Mouse (Mus musculus): ENCODE measurements around the gene Zfp986. TPM values are rescaled to one million over a fixed set of nuclear protein-coding genes. Genes with fewer than 3 reads are reported as not detected.
"Not testable (repeated sequence)": the region's sequence is repeated elsewhere in the genome, so short reads cannot be mapped to it uniquely, and the experiment has no call there.

The Zfp986 gene
- polyA plus RNA-seq (2012; rRNA removed): 0.35 and 0.44 TPM in 2 replicates

DNA sequence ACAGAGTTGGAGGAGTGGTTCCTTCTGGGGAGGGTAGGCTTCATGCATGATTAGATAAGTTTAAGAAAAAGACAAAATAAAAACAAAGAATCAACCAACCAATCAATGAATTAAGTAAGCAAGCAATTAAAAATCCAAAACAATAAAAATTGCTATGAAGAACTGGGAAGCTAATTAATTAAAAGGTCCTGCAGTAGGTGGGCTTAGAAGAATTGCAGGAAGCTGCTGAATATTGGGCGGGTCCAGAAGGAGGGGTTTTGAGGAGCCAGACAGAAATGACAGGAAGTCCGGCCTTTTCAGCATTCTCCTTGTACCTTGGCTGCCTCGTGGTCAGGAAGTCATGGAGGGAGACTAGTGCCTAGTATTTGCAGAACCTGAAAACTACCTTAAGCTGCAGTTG is at the start of gene Zfp986:
Gene Zfp986, plus strand, starts transcription at position 301 of the 400 bp plus-strand sequence.
- H3K4me1 ChIP-seq (ENCODE audit: control insufficient read depth, insufficient read depth, low read length); H3K4me3 ChIP-seq (ENCODE audit: insufficient read depth, low read length); H3K27ac ChIP-seq (ENCODE audit: insufficient read depth, low read length): not testable (repeated sequence)

DNA sequence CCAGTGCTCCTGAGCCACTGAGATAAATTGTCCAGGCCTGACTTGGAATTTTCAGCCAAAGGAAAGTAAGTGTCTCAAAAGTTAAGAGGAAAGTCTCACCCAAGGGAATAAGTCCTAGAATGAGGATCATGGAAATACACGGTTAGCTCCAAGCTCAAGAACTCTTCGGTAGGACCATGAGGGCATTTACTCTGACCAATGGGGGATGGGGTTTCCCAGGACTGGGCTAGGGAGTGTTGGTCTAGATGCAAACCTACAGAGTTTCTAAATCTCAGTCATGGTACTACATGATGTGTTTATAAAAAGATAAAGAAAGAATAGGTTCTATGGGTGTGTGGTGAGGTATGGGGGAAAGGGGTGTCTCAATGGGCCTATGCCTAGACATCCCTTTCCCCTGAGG is 48.6 kb upstream of the Zfp986 start:
- not testable (repeated sequence) for H3K4me1 ChIP-seq (ENCODE audit: control insufficient read depth, insufficient read depth, low read length); H3K4me3 ChIP-seq (ENCODE audit: insufficient read depth, low read length); H3K27ac ChIP-seq (ENCODE audit: insufficient read depth, low read length)

GRCm38 (mm10) chr4:145825606-145826005 is 43.0 kb upstream of the Zfp986 start:
- H3K4me1 ChIP-seq (ENCODE audit: control insufficient read depth, insufficient read depth, low read length); H3K27ac ChIP-seq (ENCODE audit: insufficient read depth, low read length); H3K4me3 ChIP-seq (ENCODE audit: insufficient read depth, low read length): not testable (repeated sequence)

DNA sequence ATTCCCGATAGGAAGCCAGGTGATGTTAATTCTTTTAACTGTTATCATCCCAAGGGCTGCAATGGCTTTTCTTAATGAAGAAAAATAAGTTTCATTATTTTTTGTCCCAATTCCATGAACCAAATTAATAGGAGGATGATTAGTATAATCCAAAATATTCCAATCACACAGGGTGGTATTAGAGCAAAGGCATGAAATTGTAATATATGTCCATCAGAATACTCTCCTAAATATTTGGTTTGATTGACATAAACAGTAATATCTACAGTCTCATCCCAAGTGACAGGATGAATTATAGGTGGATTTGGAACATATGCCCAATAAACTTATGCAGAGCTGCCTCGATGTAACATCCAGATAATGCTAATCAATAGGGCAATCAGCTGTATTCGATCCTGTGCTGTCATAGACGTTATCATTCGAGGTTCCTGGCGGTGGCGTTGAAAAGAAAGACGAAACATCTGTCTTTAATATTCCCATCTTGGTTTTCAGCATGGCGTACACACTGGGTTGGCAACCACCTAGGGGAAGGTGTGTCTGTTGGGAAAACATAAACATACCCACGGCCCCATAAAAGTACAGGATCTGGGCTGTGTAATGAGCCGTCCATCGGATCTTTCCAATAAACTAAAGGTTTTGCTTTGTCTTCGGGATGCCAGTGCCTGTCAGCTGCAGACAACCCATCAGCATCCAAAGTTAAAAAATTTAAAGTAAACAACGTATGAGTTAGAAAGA is 37.1 kb upstream of the Zfp986 start:
- not testable (repeated sequence) for H3K4me1 ChIP-seq (ENCODE audit: control insufficient read depth, insufficient read depth, low read length); H3K27ac ChIP-seq (ENCODE audit: insufficient read depth, low read length); H3K4me3 ChIP-seq (ENCODE audit: insufficient read depth, low read length)

- H3K4me3 ChIP-seq (ENCODE audit: insufficient read depth, low read length); H3K4me1 ChIP-seq (ENCODE audit: control insufficient read depth, insufficient read depth, low read length); H3K27ac ChIP-seq (ENCODE audit: insufficient read depth, low read length): not testable (repeated sequence)
Observed at GRCm38 (mm10) chr4:145836300-145836862, 32.2 kb upstream of the Zfp986 start.

- H3K4me3 ChIP-seq (ENCODE audit: insufficient read depth, low read length); H3K4me1 ChIP-seq (ENCODE audit: control insufficient read depth, insufficient read depth, low read length); H3K27ac ChIP-seq (ENCODE audit: insufficient read depth, low read length): not testable (repeated sequence)
Observed at GRCm38 (mm10) chr4:145836863-145837440, 31.6 kb upstream of the Zfp986 start.

DNA sequence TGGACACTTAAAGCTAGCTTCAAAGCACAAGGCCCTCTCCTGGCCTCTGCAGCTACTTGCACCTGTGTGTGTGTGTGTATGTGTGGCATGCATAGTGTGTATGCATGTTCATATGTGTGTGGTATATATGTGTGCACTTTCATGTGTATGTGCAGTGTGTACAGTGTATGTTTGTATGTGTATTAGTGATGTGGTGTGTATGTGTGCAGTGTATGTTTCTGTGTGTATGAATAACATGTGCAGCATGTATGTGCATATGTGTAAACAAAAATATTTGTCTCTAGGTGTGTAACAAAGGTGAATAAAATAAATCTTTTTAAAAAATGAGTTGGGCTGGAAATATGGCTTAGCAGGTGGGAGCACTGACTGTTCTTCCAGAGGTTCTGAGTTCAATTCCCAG is 21.8 kb upstream of the Zfp986 start:
- H3K4me3 ChIP-seq (ENCODE audit: insufficient read depth, low read length); H3K27ac ChIP-seq (ENCODE audit: insufficient read depth, low read length): not testable (repeated sequence)

DNA sequence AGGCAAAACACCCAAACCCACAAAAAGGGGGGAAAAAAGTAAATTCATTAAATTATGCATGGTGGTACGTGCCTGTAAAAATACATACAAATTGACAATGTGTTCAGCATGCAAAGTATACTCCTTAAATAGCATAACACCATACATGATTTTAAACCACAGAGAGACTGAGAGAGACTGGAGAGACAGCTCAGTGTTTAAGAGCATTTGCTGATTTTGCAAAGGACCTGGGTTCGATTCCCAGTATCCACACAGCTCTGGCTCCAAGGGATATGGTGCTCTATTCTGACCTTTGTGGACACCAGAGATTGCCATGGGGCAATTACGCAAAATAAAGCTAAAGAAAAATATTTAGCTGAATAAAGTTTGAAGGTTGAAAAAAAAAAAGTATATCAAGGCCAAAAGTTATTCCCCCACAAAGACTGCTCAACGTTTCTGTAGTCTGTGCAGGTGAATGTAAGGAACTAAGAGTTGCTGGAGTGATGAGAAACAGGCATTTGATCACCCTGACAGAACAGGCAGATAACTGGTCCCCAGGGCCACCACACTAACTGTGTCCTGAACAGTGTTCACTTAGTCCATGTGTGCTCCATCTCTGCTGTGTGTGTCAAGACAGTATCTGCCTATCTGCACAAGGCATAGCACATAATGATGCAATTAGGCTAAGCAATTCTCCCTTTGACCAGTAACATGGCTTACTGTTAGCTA is 20.3 kb upstream of the Zfp986 start:
- H3K27ac ChIP-seq (ENCODE audit: insufficient read depth, low read length); H3K4me1 ChIP-seq (ENCODE audit: control insufficient read depth, insufficient read depth, low read length); H3K4me3 ChIP-seq (ENCODE audit: insufficient read depth, low read length): not testable (repeated sequence)

More for the DNA sequence above, 21.8 kb upstream of the Zfp986 start:
- H3K4me1 ChIP-seq (ENCODE audit: control insufficient read depth, insufficient read depth, low read length): not testable (repeated sequence)

DNA sequence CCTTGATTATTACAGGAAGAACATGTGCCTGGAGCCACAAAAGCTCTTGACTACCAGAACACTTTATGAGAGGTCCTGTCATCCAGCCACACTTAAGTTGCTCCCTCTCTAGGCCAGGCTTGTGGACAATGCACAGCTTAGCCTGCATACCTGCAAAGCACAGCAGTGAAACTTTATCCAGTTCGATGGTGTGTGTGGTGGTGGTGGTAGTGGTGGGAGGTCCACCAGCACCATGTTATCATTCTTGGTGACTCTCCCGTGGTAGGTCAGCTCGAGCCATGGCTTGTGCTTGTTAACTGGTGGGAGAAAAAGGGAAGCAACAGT is 19.7 kb upstream of the Zfp986 start:
- H3K4me3 ChIP-seq (ENCODE audit: insufficient read depth, low read length); H3K27ac ChIP-seq (ENCODE audit: insufficient read depth, low read length); H3K4me1 ChIP-seq (ENCODE audit: control insufficient read depth, insufficient read depth, low read length): not testable (repeated sequence)

GRCm38 (mm10) chr4:145851421-145851820 is 17.2 kb upstream of the Zfp986 start:
- H3K4me3 ChIP-seq (ENCODE audit: insufficient read depth, low read length): not testable (repeated sequence)

DNA sequence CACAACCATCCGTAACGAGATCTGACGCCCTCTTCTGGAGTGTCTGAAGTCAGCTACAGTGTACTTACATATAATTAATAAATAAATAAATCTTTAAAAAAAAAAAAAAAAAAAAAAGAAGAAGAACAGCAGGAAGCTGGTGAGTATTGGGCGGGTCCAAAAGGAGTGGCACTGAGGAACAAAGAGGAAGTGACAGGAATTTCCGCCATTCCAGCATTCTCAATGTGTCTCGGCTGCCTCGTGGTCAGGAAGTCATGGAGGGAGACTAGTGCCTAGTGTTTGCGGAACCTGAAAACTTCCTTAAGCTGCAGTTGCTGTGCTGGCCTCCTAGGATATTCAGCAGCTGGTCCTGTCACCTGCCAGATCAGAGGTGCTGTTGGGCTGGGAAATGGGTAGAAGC is 4.7 kb upstream of the Zfp986 start:
- H3K4me3 ChIP-seq (ENCODE audit: insufficient read depth, low read length); H3K27ac ChIP-seq (ENCODE audit: insufficient read depth, low read length): not testable (repeated sequence)

More at GRCm38 (mm10) chr4:145851421-145851820, 17.2 kb upstream of the Zfp986 start:
- H3K4me1 ChIP-seq (ENCODE audit: control insufficient read depth, insufficient read depth, low read length); H3K27ac ChIP-seq (ENCODE audit: insufficient read depth, low read length): not testable (repeated sequence)

More for the DNA sequence above, 4.7 kb upstream of the Zfp986 start:
- H3K4me1 ChIP-seq (ENCODE audit: control insufficient read depth, insufficient read depth, low read length): not testable (repeated sequence)

Other genes starting within 250 kb of the Zfp986 start
- gene Zfp980, start 198.1 kb upstream of the Zfp986 start, polyA plus RNA-seq (2012; rRNA removed): not detected in 2 replicates
- 0.04 TPM in 1 of 2 replicates, not detected in the other for gene Zfp987, start 228.5 kb downstream of the Zfp986 start, polyA plus RNA-seq (2012; rRNA removed)

Measured in cortical plate, adult 2 months (tissue).